Mouse (Mus musculus): ENCODE results near the gene Mecom. TPM values are rescaled to one million over a fixed set of nuclear protein-coding genes. Genes with fewer than 3 reads are reported as not detected.

Gene Mecom
- total RNA-seq, 1 experiment: 2.3 TPM

- no peaks in the 10 kb centered on the region for H3K4me1 ChIP-seq (ENCODE audit: control insufficient read depth in 2 of 2, insufficient read depth in 2 of 2, low read length in 2 of 2, poor library complexity in 1 of 2)
- H3K9ac ChIP-seq (ENCODE audit: insufficient read depth, low read depth, low read length, poor library complexity, severe bottlenecking): no peak overlapping the region
- H3K4me3 ChIP-seq (ENCODE audit: insufficient read depth in 1 of 2, low read depth in 1 of 2, low read length in 2 of 2, poor library complexity in 1 of 2, severe bottlenecking in 1 of 2): no peak overlapping the region
- no peaks in the 10 kb centered on the region for H3K9me3 ChIP-seq (ENCODE audit: control insufficient read depth, insufficient read depth, low read depth, low read length)
- no peak overlapping the region for H3K27ac ChIP-seq (ENCODE audit: insufficient read depth, low read depth, low read length, poor library complexity, severe bottlenecking)
- no peaks in the 10 kb centered on the region for H3K36me3 ChIP-seq (ENCODE audit: control insufficient read depth, insufficient read depth, low read length, poor library complexity, severe bottlenecking)
- DNase-seq (ENCODE audit: low read depth, low spot score): no peak
- in situ Hi-C loops (cut with MboI; ENCODE audit: low sequenced_read_pairs in 2 of 2, unreplicated experiment in 2 of 2): no loop called here
- TF ChIP-seq CHD2 (IDR thresholded peaks at IDR 0.05; ENCODE audit: low read depth, low read length): no peak
- TF ChIP-seq MAFK (IDR thresholded peaks at IDR 0.05; ENCODE audit: insufficient read depth, low read depth, low read length): no peak
- TF ChIP-seq HCFC1 (IDR thresholded peaks at IDR 0.05; ENCODE audit: borderline replicate concordance, insufficient read depth, low read length): no peak
- TF ChIP-seq ZNF384 (IDR thresholded peaks at IDR 0.05; ENCODE audit: low read depth, low read length): no peak
- TF ChIP-seq ZC3H11A (IDR thresholded peaks at IDR 0.05; ENCODE audit: borderline replicate concordance, low read depth, low read length): no peak
These were observed 155.6 kb downstream of the Mecom start for GRCm38 (mm10) chr3:30392218-30392617.

- in situ Hi-C loops (cut with MboI; ENCODE audit: low sequenced_read_pairs in 2 of 2, unreplicated experiment in 2 of 2): no loop called here
- TF ChIP-seq ZC3H11A (IDR thresholded peaks at IDR 0.05; ENCODE audit: borderline replicate concordance, low read depth, low read length): no peak
- no peak for TF ChIP-seq CHD2 (IDR thresholded peaks at IDR 0.05; ENCODE audit: low read depth, low read length)
- TF ChIP-seq ZNF384 (IDR thresholded peaks at IDR 0.05; ENCODE audit: low read depth, low read length): no peak
- no peak for TF ChIP-seq MAFK (IDR thresholded peaks at IDR 0.05; ENCODE audit: insufficient read depth, low read depth, low read length)
- no peak for TF ChIP-seq HCFC1 (IDR thresholded peaks at IDR 0.05; ENCODE audit: borderline replicate concordance, insufficient read depth, low read length)
- no peak for DNase-seq (ENCODE audit: low read depth, low spot score)
These were observed 157.5 kb downstream of the Mecom start for GRCm38 (mm10) chr3:30390346-30390745.

GRCm38 (mm10) chr3:30380273-30380672, 167.5 kb downstream of the Mecom start:
- DNase-seq (ENCODE audit: low read depth, low spot score): no peak
- Histone ChIP-seq H3K36me3 (ENCODE audit: control insufficient read depth, insufficient read depth, low read length, poor library complexity, severe bottlenecking) (no peaks in the 10 kb centered on the region), H3K4me1 (ENCODE audit: control insufficient read depth in 2 of 2, insufficient read depth in 2 of 2, low read length in 2 of 2, poor library complexity in 1 of 2) (no peaks in the 10 kb centered on the region), H3K27ac (ENCODE audit: insufficient read depth, low read depth, low read length, poor library complexity, severe bottlenecking) (no peak overlapping the region), H3K9ac (ENCODE audit: insufficient read depth, low read depth, low read length, poor library complexity, severe bottlenecking) (no peak overlapping the region), H3K9me3 (ENCODE audit: control insufficient read depth, insufficient read depth, low read depth, low read length) (no peaks in the 10 kb centered on the region), H3K4me3 (ENCODE audit: insufficient read depth in 1 of 2, low read depth in 1 of 2, low read length in 2 of 2, poor library complexity in 1 of 2, severe bottlenecking in 1 of 2) (no peak overlapping the region)
- TF ChIP-seq CHD2 (IDR thresholded peaks at IDR 0.05; ENCODE audit: low read depth, low read length): no peak
- no peak for TF ChIP-seq HCFC1 (IDR thresholded peaks at IDR 0.05; ENCODE audit: borderline replicate concordance, insufficient read depth, low read length)
- no peak for TF ChIP-seq ZC3H11A (IDR thresholded peaks at IDR 0.05; ENCODE audit: borderline replicate concordance, low read depth, low read length)
- no peak for TF ChIP-seq MAFK (IDR thresholded peaks at IDR 0.05; ENCODE audit: insufficient read depth, low read depth, low read length)
- TF ChIP-seq ZNF384 (IDR thresholded peaks at IDR 0.05; ENCODE audit: low read depth, low read length): no peak
- in situ Hi-C loops (cut with MboI; ENCODE audit: low sequenced_read_pairs in 2 of 2, unreplicated experiment in 2 of 2): no loop called here

More at GRCm38 (mm10) chr3:30390346-30390745, 157.5 kb downstream of the Mecom start:
- no peak overlapping the region for H3K4me3 ChIP-seq (ENCODE audit: insufficient read depth in 1 of 2, low read depth in 1 of 2, low read length in 2 of 2, poor library complexity in 1 of 2, severe bottlenecking in 1 of 2)
- no peaks in the 10 kb centered on the region for H3K4me1 ChIP-seq (ENCODE audit: control insufficient read depth in 2 of 2, insufficient read depth in 2 of 2, low read length in 2 of 2, poor library complexity in 1 of 2)
- H3K9me3 ChIP-seq (ENCODE audit: control insufficient read depth, insufficient read depth, low read depth, low read length): no peaks in the 10 kb centered on the region
- H3K27ac ChIP-seq (ENCODE audit: insufficient read depth, low read depth, low read length, poor library complexity, severe bottlenecking): no peak overlapping the region
- H3K9ac ChIP-seq (ENCODE audit: insufficient read depth, low read depth, low read length, poor library complexity, severe bottlenecking): no peak overlapping the region
- H3K36me3 ChIP-seq (ENCODE audit: control insufficient read depth, insufficient read depth, low read length, poor library complexity, severe bottlenecking): no peaks in the 10 kb centered on the region

GRCm38 (mm10) chr3:30379301-30379700, 168.5 kb downstream of the Mecom start:
- in situ Hi-C loops (cut with MboI; ENCODE audit: low sequenced_read_pairs in 2 of 2, unreplicated experiment in 2 of 2): no loop called here

GRCm38 (mm10) chr3:30371472-30371871, 176.3 kb downstream of the Mecom start:
- Histone ChIP-seq H3K4me3 (ENCODE audit: insufficient read depth in 1 of 2, low read depth in 1 of 2, low read length in 2 of 2, poor library complexity in 1 of 2, severe bottlenecking in 1 of 2) (no peak overlapping the region), H3K9me3 (ENCODE audit: control insufficient read depth, insufficient read depth, low read depth, low read length) (no peaks in the 10 kb centered on the region), H3K9ac (ENCODE audit: insufficient read depth, low read depth, low read length, poor library complexity, severe bottlenecking) (no peak overlapping the region), H3K27ac (ENCODE audit: insufficient read depth, low read depth, low read length, poor library complexity, severe bottlenecking) (no peak overlapping the region), H3K36me3 (ENCODE audit: control insufficient read depth, insufficient read depth, low read length, poor library complexity, severe bottlenecking) (no peaks in the 10 kb centered on the region), H3K4me1 (ENCODE audit: control insufficient read depth in 2 of 2, insufficient read depth in 2 of 2, low read length in 2 of 2, poor library complexity in 1 of 2) (no peaks in the 10 kb centered on the region)
- TF ChIP-seq HCFC1 (IDR thresholded peaks at IDR 0.05; ENCODE audit: borderline replicate concordance, insufficient read depth, low read length): no peak
- no peak for TF ChIP-seq MAFK (IDR thresholded peaks at IDR 0.05; ENCODE audit: insufficient read depth, low read depth, low read length)
- in situ Hi-C loops (cut with MboI; ENCODE audit: low sequenced_read_pairs in 2 of 2, unreplicated experiment in 2 of 2): no loop called here
- DNase-seq (ENCODE audit: low read depth, low spot score): no peak

More at GRCm38 (mm10) chr3:30379301-30379700, 168.5 kb downstream of the Mecom start:
- Histone ChIP-seq H3K36me3 (ENCODE audit: control insufficient read depth, insufficient read depth, low read length, poor library complexity, severe bottlenecking) (no peaks in the 10 kb centered on the region), H3K27ac (ENCODE audit: insufficient read depth, low read depth, low read length, poor library complexity, severe bottlenecking) (no peak overlapping the region), H3K9ac (ENCODE audit: insufficient read depth, low read depth, low read length, poor library complexity, severe bottlenecking) (no peak overlapping the region), H3K9me3 (ENCODE audit: control insufficient read depth, insufficient read depth, low read depth, low read length) (no peaks in the 10 kb centered on the region), H3K4me3 (ENCODE audit: insufficient read depth in 1 of 2, low read depth in 1 of 2, low read length in 2 of 2, poor library complexity in 1 of 2, severe bottlenecking in 1 of 2) (no peak overlapping the region), H3K4me1 (ENCODE audit: control insufficient read depth in 2 of 2, insufficient read depth in 2 of 2, low read length in 2 of 2, poor library complexity in 1 of 2) (no peaks in the 10 kb centered on the region)
- DNase-seq (ENCODE audit: low read depth, low spot score): no peak
- TF ChIP-seq HCFC1 (IDR thresholded peaks at IDR 0.05; ENCODE audit: borderline replicate concordance, insufficient read depth, low read length): no peak
- no peak for TF ChIP-seq ZC3H11A (IDR thresholded peaks at IDR 0.05; ENCODE audit: borderline replicate concordance, low read depth, low read length)
- TF ChIP-seq MAFK (IDR thresholded peaks at IDR 0.05; ENCODE audit: insufficient read depth, low read depth, low read length): no peak
- TF ChIP-seq ZNF384 (IDR thresholded peaks at IDR 0.05; ENCODE audit: low read depth, low read length): no peak
- TF ChIP-seq CHD2 (IDR thresholded peaks at IDR 0.05; ENCODE audit: low read depth, low read length): no peak
